Mouse (Mus musculus) retina, postnatal 1 day (tissue): Measurements from ENCODE around the gene Tomm70a.

Source experiments
- DNase-seq: peaks from one replicate; pipeline ENCODE4 v3.0.0-alpha.2; 2012

Tomm70a gene

DNA sequence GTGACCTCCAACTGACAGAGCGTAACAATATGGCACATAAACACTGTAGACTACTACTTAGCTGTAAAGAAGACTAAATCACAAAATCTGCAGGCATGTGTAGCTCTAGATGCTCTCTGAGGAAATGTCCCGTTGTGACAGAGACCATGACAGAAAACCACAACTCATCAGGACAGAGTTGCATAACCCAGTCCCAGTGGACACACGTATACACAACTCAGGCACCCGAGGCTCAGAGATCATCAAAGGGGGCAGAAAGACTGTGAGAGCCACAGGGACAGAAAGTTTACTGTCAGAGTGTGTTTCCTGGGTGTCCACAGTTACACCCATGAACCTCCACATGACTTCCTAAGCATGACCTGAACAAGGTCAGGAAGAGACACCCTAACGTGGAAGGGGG is 75.1 kb downstream of the Tomm70a start:
- DNase-seq: no peak

- no peak for DNase-seq
Measured at GRCm38 (mm10) chr16:57197281-57197680, 75.8 kb downstream of the Tomm70a start.
